Mouse (Mus musculus): ENCODE data around the gene Ipmk. TPM values are rescaled to one million over a fixed set of nuclear protein-coding genes. Genes with fewer than 3 reads are reported as not detected.
A peak's percentile ranks its signal among the peaks of the same experiment; 100 is the strongest.
"Not testable (repeated sequence)": the region's sequence is repeated elsewhere in the genome, so short reads cannot be mapped to it uniquely, and the experiment has no call there.

The Ipmk gene
- total and polyA plus RNA-seq, 2 experiments from 2014 or later = 14.4 to 19.0 TPM

- Histone ChIP-seq H3K4me3 (ENCODE audit: low read length) (no peak overlapping the region), H3K9ac (replicated peaks; ENCODE audit: low read length) (no peak overlapping the region), H3K9me3 (ENCODE audit: low read length) (no peaks in the 10 kb centered on the region), H3K36me3 (ENCODE audit: insufficient read depth, low read length) (no peaks in the 10 kb centered on the region), H3K4me1 (ENCODE audit: insufficient read depth, low read length) (no peaks in the 10 kb centered on the region), H3K27me3 (ENCODE audit: insufficient read depth, low read length) (no peaks in the 10 kb centered on the region), H3K4me2 (ENCODE audit: low read depth, low read length) (no peak overlapping the region), H3K27ac (no peak overlapping the region)
- DNase-seq (ENCODE audit: low spot score) (no peak), ATAC-seq (no peak)
- peak; percentile 37 for TF ChIP-seq CTCF (IDR thresholded peaks at IDR 0.05; ENCODE audit: low read depth)
- WGBS = 73% methylated on average over 3 of the region's 3 CpGs
Observed at GRCm38 (mm10) chr10:71455355-71455754, 107.8 kb downstream of the Ipmk start.

DNA sequence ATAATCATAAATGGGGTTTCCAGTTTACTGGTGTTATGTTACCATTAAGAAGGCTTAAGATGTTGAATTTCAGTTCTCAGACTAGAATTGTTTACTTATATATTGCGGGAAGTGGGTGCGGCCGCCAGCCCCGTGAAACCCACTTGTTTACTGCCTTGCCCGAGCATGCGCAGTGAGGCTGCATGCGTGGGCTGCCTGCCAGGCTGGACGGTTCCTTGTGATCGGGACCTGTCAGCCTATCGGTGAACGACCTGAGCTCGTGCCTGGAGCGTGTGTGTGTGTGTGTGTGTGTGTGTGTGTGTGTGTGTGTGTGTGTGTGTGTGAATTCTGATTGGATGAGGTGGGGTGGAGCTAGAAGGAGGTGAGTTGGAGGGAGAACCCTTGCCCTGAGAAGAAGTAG is 114.8 kb downstream of the Ipmk start:
- not testable (repeated sequence) for H3K36me3 ChIP-seq (ENCODE audit: insufficient read depth, low read length); H3K9me3 ChIP-seq (ENCODE audit: low read length); H3K9ac ChIP-seq (replicated peaks; ENCODE audit: low read length); DNase-seq (ENCODE audit: low spot score); H3K27me3 ChIP-seq (ENCODE audit: insufficient read depth, low read length); H3K4me3 ChIP-seq (ENCODE audit: low read length); H3K4me1 ChIP-seq (ENCODE audit: insufficient read depth, low read length); H3K27ac ChIP-seq; ATAC-seq; H3K4me2 ChIP-seq (ENCODE audit: low read depth, low read length)
- WGBS = 93% methylated on average over 13 of the region's 13 CpGs

DNA sequence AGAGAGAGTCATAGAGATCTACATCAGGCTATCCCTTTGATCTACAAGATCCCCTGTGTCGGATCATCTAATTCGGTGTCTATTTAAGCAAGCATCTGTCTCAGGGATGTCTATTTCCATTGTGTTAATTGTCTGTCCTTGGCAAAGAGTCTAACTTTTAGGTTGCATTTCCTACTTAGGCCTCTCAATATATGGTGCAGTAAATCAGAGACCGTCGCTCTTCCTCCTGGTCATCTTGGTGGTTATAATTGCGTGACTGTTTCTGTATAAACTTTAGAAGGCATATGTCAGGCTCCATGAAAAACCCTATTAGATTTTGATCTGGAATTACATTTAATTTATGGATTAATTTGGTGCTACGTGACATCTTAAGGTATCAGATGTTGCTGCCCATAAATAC is 116.9 kb downstream of the Ipmk start:
- WGBS = 96% methylated on average over 6 of the region's 6 CpGs
- DNase-seq (ENCODE audit: low spot score) = no peak
- Histone ChIP-seq H3K9ac (replicated peaks; ENCODE audit: low read length) (no peak overlapping the region), H3K9me3 (ENCODE audit: low read length) (no peaks in the 10 kb centered on the region), H3K4me1 (ENCODE audit: insufficient read depth, low read length) (no peaks in the 10 kb centered on the region), H3K4me3 (ENCODE audit: low read length) (no peak overlapping the region), H3K27me3 (ENCODE audit: insufficient read depth, low read length) (no peaks in the 10 kb centered on the region), H3K36me3 (ENCODE audit: insufficient read depth, low read length) (no peaks in the 10 kb centered on the region), H3K4me2 (ENCODE audit: low read depth, low read length) (no peak overlapping the region), H3K27ac (no peak overlapping the region)
- ATAC-seq = no peak
- no peak for TF ChIP-seq CTCF (IDR thresholded peaks at IDR 0.05; ENCODE audit: low read depth)

GRCm38 (mm10) chr10:71468315-71468714 is 120.8 kb downstream of the Ipmk start:
- 98% methylated on average over 3 of the region's 3 CpGs for WGBS
- Histone ChIP-seq H3K36me3 (ENCODE audit: insufficient read depth, low read length) (no peaks in the 10 kb centered on the region), H3K27me3 (ENCODE audit: insufficient read depth, low read length) (no peaks in the 10 kb centered on the region), H3K4me1 (ENCODE audit: insufficient read depth, low read length) (no peaks in the 10 kb centered on the region), H3K4me2 (ENCODE audit: low read depth, low read length) (no peak overlapping the region), H3K9me3 (ENCODE audit: low read length) (no peaks in the 10 kb centered on the region), H3K9ac (replicated peaks; ENCODE audit: low read length) (no peak overlapping the region), H3K27ac (no peak overlapping the region), H3K4me3 (ENCODE audit: low read length) (no peak overlapping the region)
- no peak for ATAC-seq
- TF ChIP-seq CTCF (IDR thresholded peaks at IDR 0.05; ENCODE audit: low read depth) = no peak
- no peak for DNase-seq (ENCODE audit: low spot score)

DNA sequence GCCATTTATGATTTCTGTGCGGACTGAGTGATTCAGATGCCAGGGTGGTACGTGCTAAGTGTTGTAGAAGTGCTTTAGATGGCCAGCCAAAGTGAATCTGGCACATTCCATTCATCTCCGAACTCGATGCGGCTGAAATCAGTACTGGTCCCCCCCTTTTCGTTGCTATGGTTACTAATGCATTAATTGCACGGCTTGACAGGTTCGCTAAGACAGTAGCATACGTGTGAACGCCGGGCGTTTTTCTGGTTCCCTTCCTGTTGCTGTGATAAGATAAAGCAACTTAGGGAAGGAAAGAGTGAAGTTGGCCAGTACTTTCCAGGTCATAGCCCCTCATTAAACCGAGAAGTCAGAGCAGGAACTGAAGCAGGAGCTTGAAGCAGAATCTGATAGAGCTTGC is 122.2 kb downstream of the Ipmk start:
- Histone ChIP-seq H3K27ac (no peak overlapping the region), H3K4me1 (ENCODE audit: insufficient read depth, low read length) (no peaks in the 10 kb centered on the region), H3K4me2 (ENCODE audit: low read depth, low read length) (0 out of 2 replicates have a peak overlapping the region, but pooled peaks have one; percentile 5), H3K36me3 (ENCODE audit: insufficient read depth, low read length) (no peaks in the 10 kb centered on the region), H3K9ac (replicated peaks; ENCODE audit: low read length) (no peak overlapping the region), H3K4me3 (ENCODE audit: low read length) (no peak overlapping the region), H3K9me3 (ENCODE audit: low read length) (no peaks in the 10 kb centered on the region), H3K27me3 (ENCODE audit: insufficient read depth, low read length) (no peaks in the 10 kb centered on the region)
- no peak for TF ChIP-seq CTCF (IDR thresholded peaks at IDR 0.05; ENCODE audit: low read depth)
- ATAC-seq (peak; percentile 58; the same call in 1 of the 2 replicates), DNase-seq (ENCODE audit: low spot score) (peak; percentile 67)
- 43% methylated on average over 13 of the region's 13 CpGs for WGBS

DNA sequence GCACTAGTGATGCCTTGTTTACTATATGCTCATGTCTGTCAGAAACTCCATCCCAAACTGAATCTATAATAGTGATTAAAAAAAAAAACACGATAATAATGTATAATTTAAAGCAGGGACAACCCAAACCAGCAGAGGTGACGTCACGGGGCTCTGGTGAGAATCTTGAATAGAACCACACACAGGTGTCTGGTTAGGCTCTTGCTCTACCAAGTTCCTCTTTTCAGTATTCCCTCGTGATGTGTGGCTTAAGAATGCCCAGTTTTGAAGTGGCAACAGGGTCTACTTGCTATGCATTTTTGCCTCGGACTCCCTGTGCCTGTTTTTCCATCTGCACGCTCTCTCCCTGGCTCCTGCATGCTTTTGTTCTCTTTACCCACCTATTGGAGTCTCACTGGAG is 124.5 kb downstream of the Ipmk start:
- H3K27me3 ChIP-seq (ENCODE audit: insufficient read depth, low read length) = no peaks in the 10 kb centered on the region
- no peak overlapping the region for H3K4me3 ChIP-seq (ENCODE audit: low read length)
- no peak for ATAC-seq
- no peaks in the 10 kb centered on the region for H3K9me3 ChIP-seq (ENCODE audit: low read length)
- WGBS = 92% methylated on average over 6 of the region's 6 CpGs
- DNase-seq (ENCODE audit: low spot score) = no peak
- no peak overlapping the region for H3K9ac ChIP-seq (replicated peaks; ENCODE audit: low read length)
- H3K36me3 ChIP-seq (ENCODE audit: insufficient read depth, low read length) = no peaks in the 10 kb centered on the region
- no peak for TF ChIP-seq CTCF (IDR thresholded peaks at IDR 0.05; ENCODE audit: low read depth)
- H3K27ac ChIP-seq = no peak overlapping the region
- no peak overlapping the region for H3K4me2 ChIP-seq (ENCODE audit: low read depth, low read length)
- no peaks in the 10 kb centered on the region for H3K4me1 ChIP-seq (ENCODE audit: insufficient read depth, low read length)

DNA sequence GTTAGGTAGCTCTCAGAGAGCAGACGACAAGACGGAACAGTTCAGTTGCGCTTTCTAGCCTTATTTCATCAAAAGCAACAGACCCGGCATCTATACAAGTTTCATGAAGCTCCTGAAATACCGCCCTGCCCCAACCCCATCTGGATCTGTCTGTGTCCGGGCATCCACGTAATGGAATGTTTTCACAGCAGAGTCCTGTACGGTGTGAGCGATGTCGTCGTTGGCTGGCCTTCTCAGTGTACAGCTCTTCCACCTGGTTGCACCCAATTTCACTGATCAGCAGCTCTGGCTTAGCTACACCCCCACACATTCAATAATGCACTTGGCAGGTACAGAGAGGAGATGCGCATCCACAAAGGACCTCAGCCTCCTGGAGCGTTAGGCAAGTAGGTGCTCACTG is 126.0 kb downstream of the Ipmk start:
- TF ChIP-seq CTCF (IDR thresholded peaks at IDR 0.05; ENCODE audit: low read depth) = no peak
- no peak overlapping the region for H3K4me3 ChIP-seq (ENCODE audit: low read length)
- WGBS = 63% methylated on average over 13 of the region's 13 CpGs
- DNase-seq (ENCODE audit: low spot score) = no peak
- H3K9ac ChIP-seq (replicated peaks; ENCODE audit: low read length) = no peak overlapping the region
- no peaks in the 10 kb centered on the region for H3K9me3 ChIP-seq (ENCODE audit: low read length)
- no peak for ATAC-seq
- H3K27me3 ChIP-seq (ENCODE audit: insufficient read depth, low read length) = no peaks in the 10 kb centered on the region
- H3K4me1 ChIP-seq (ENCODE audit: insufficient read depth, low read length) = peaks cover 4% of the 10 kb centered on the region; the same call in 1 of the 2 replicates
- no peak overlapping the region for H3K4me2 ChIP-seq (ENCODE audit: low read depth, low read length)
- no peaks in the 10 kb centered on the region for H3K36me3 ChIP-seq (ENCODE audit: insufficient read depth, low read length)
- H3K27ac ChIP-seq = no peak overlapping the region

Measured in hindbrain, postnatal 0 days (tissue).